Mouse (Mus musculus): ENCODE measurements around the gene Txnrd3. TPM values are rescaled to one million over a fixed set of nuclear protein-coding genes. Genes with fewer than 3 reads are reported as not detected.

The Txnrd3 gene
- total and polyA plus RNA-seq, 2 experiments from 2014 or later: 15.0 to 18.8 TPM

DNA sequence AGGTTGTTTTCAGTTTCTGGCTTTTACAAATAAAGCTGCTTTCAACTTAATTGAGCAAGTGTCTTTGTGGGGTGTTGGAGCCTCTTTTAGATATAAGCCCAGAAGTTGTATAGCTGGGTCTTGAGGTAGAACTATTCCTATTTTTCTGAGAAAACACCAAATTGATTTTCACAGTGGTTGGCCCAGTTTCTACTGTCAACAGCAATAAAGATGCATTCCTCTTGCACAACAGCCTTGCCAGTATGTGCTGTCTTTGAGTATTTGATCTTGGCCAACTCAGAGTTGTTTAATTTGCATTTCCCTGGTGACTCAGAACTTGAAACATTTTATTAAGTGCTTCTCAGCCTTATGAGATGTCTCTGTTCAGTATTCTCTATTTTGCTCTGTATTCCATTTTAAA is 74.3 kb downstream of the Txnrd3 start:
- no peaks in the 10 kb centered on the region for H3K36me3 ChIP-seq (ENCODE audit: insufficient read depth, low read length)
- H3K4me2 ChIP-seq (ENCODE audit: low read depth, low read length): no peak overlapping the region
- no peaks in the 10 kb centered on the region for H3K4me1 ChIP-seq (ENCODE audit: insufficient read depth, low read length)
- ATAC-seq (no peak), DNase-seq (ENCODE audit: low spot score) (no peak)
- no peak overlapping the region for H3K9ac ChIP-seq (replicated peaks; ENCODE audit: low read length)
- H3K9me3 ChIP-seq (ENCODE audit: low read length): no peaks in the 10 kb centered on the region
- no peak overlapping the region for H3K27ac ChIP-seq
- no peak for TF ChIP-seq CTCF (IDR thresholded peaks at IDR 0.05; ENCODE audit: low read depth)
- no peak overlapping the region for H3K4me3 ChIP-seq (ENCODE audit: low read length)
- no peaks in the 10 kb centered on the region for H3K27me3 ChIP-seq (ENCODE audit: insufficient read depth, low read length)

Other genes starting within 250 kb of the Txnrd3 start
- gene Chchd6, start 48.3 kb upstream of the Txnrd3 start, total RNA-seq (2014; rRNA removed): 102 and 105 TPM in 2 replicates
- 165 and 180 TPM in 2 replicates for gene Chchd6, start 48.3 kb upstream of the Txnrd3 start, polyA plus RNA-seq (2015; fragmentation: Nextera tagmentation; extraction: Ambion mirVana)
- not detected in 2 replicates for gene Vmn1r40, start 63.6 kb downstream of the Txnrd3 start, total RNA-seq (2014; rRNA removed)
- gene Vmn1r40, start 63.6 kb downstream of the Txnrd3 start, polyA plus RNA-seq (2015; fragmentation: Nextera tagmentation; extraction: Ambion mirVana): not detected in 2 replicates
- not detected in 2 replicates for gene Vmn1r41, start 96.8 kb downstream of the Txnrd3 start, total RNA-seq (2014; rRNA removed)
- gene Vmn1r41, start 96.8 kb downstream of the Txnrd3 start, polyA plus RNA-seq (2015; fragmentation: Nextera tagmentation; extraction: Ambion mirVana): not detected in 2 replicates
- gene Vmn1r42, start 232.4 kb downstream of the Txnrd3 start, total RNA-seq (2014; rRNA removed): not detected in 2 replicates
- gene Vmn1r42, start 232.4 kb downstream of the Txnrd3 start, polyA plus RNA-seq (2015; fragmentation: Nextera tagmentation; extraction: Ambion mirVana): not detected in 2 replicates
- gene Vmn1r43, start 232.4 kb downstream of the Txnrd3 start, total RNA-seq (2014; rRNA removed): not detected in 2 replicates
- gene Vmn1r43, start 232.4 kb downstream of the Txnrd3 start, polyA plus RNA-seq (2015; fragmentation: Nextera tagmentation; extraction: Ambion mirVana): not detected in 2 replicates
- not detected in 2 replicates for gene Vmn1r44, start 239.7 kb downstream of the Txnrd3 start, total RNA-seq (2014; rRNA removed)
- not detected in 2 replicates for gene Vmn1r44, start 239.7 kb downstream of the Txnrd3 start, polyA plus RNA-seq (2015; fragmentation: Nextera tagmentation; extraction: Ambion mirVana)

All from hindbrain, postnatal 0 days (tissue).